Comparison of ENCODE assay signal across 29 mouse cellular contexts in genomic region chr12:54241976-54242375, GRCm38 (mm10). TPM values are rescaled to one million over a fixed set of nuclear protein-coding genes. Genes with fewer than 3 reads are reported as not detected.
A peak's percentile ranks its signal among the peaks of the same experiment; 100 is the strongest.
DNase-seq lines count a peak whose midpoint lies in the region; ATAC-seq and TF ChIP-seq lines count a peak whose summit lies in the region.
"Had no signal": no experiment of that assay in that cellular context is flagged by ENCODE, and none has a peak within 500 bp of the region (broad histone marks: within the 10 kb centered on the region; RNA-seq: fewer than 3 reads in every experiment).

No protein-coding gene starts in this region.

- intact Hi-C loops in gastrocnemius, postnatal 36 days (cut with DNase I) = no loop called here

- DNase-seq in 3134 (ENCODE audit: extremely low read depth, insufficient read length, low spot score) (peak; percentile 17), 3T3-L1 (ENCODE audit: low read depth, low spot score) (peak; percentile 59), MN1 (ENCODE audit: low spot score) (peak; percentile 9), Patski (ENCODE audit: low read depth, low spot score) (peak; percentile 79)
- no peak for DNase-seq in retina, postnatal 1 day
- DNase-seq in gastrocnemius, postnatal 36 days = no peak
- DNase-seq in thymus, postnatal 36 days = no peak
- DNase-seq: adrenal gland, postnatal 10 days; adrenal gland, postnatal 36 days; B cell, adult 2 months; cerebellum, adult 18-20 months; cerebellum, adult 9-10 months; cerebellum, postnatal 14 days; gastrocnemius, adult 2 months; gastrocnemius, postnatal 14 days; heart, adult 2 months; heart, postnatal 14 days; heart, postnatal 4 days; kidney, adult 18-20 months had no signal

- peak; percentile 94 for ATAC-seq in Patski
- no peak for ATAC-seq in intestine, embryonic 15.5 days
- ATAC-seq: CD4-positive, CD25-positive, alpha-beta regulatory T cell, adult 4 months; forebrain, embryonic 13.5 days; forebrain, embryonic 16.5 days; intestine, embryonic 16.5 days had no signal

- H3K4me2 ChIP-seq in intestine, embryonic 15.5 days (replicated peaks) = no peak overlapping the region
- H3K4me2 ChIP-seq: embryonic facial prominence, embryonic 13.5 days; forebrain, embryonic 13.5 days; heart, embryonic 13.5 days; hindbrain, embryonic 15.5 days had no signal

- POLR2A ChIA-PET in Patski (lab: Charles Lee) = no interaction called here

- CTCF ChIA-PET in Patski (lab: Charles Lee) = interaction anchor here (1.2 kb wide), 1 partner anchor 10 kb away, joined by 4 read pairs; no protein-coding TSS in a partner anchor

- 72% methylated on average over 6 of the region's 6 CpGs for whole genome bisulfite sequencing in intestine, embryonic 15.5 days

- in situ Hi-C loops in Patski (cut with MboI; ENCODE audit: low pct_unique_long_range_greater_than_20kb) = no loop called here

- no peak overlapping the region for H3K27ac ChIP-seq in intestine, embryonic 15.5 days
- H3K27ac ChIP-seq: embryonic facial prominence, embryonic 13.5 days; forebrain, embryonic 10.5 days; forebrain, embryonic 13.5 days; heart, adult 2 months; heart, embryonic 10.5 days; heart, embryonic 13.5 days; hindbrain, embryonic 15.5 days had no signal

- H3K27me3 ChIP-seq in Patski = no peaks in the 10 kb centered on the region
- no peaks in the 10 kb centered on the region for H3K27me3 ChIP-seq in intestine, embryonic 15.5 days (replicated peaks)
- H3K27me3 ChIP-seq: embryonic facial prominence, embryonic 13.5 days; forebrain, embryonic 13.5 days; heart, embryonic 13.5 days; hindbrain, embryonic 15.5 days had no signal

- H3K4me1 ChIP-seq in intestine, embryonic 15.5 days (replicated peaks) = no peaks in the 10 kb centered on the region
- H3K4me1 ChIP-seq: forebrain, embryonic 10.5 days; forebrain, embryonic 13.5 days; heart, embryonic 10.5 days; heart, embryonic 13.5 days; hindbrain, embryonic 15.5 days had no signal

- no peak for TF ChIP-seq CTCF in Patski (IDR thresholded peaks at IDR 0.05)

- no peak overlapping the region for H3K4me3 ChIP-seq in intestine, embryonic 15.5 days (replicated peaks)
- H3K4me3 ChIP-seq: embryonic facial prominence, embryonic 13.5 days; forebrain, embryonic 10.5 days; forebrain, embryonic 13.5 days; gastrocnemius, adult 2 months; heart, adult 2 months; heart, embryonic 10.5 days; heart, embryonic 13.5 days; hindbrain, embryonic 15.5 days had no signal

- no peaks in the 10 kb centered on the region for H3K9me3 ChIP-seq in intestine, embryonic 15.5 days
- H3K9me3 ChIP-seq: embryonic facial prominence, embryonic 13.5 days; forebrain, embryonic 10.5 days; forebrain, embryonic 13.5 days; heart, embryonic 10.5 days; heart, embryonic 13.5 days; hindbrain, embryonic 15.5 days had no signal

- no peak overlapping the region for H3K9ac ChIP-seq in intestine, embryonic 15.5 days
- H3K9ac ChIP-seq: embryonic facial prominence, embryonic 13.5 days; forebrain, embryonic 13.5 days; heart, embryonic 13.5 days; hindbrain, embryonic 15.5 days had no signal

- H3K36me3 ChIP-seq in intestine, embryonic 15.5 days = no peaks in the 10 kb centered on the region
- H3K36me3 ChIP-seq: embryonic facial prominence, embryonic 13.5 days; forebrain, embryonic 10.5 days; heart, embryonic 10.5 days; heart, embryonic 13.5 days; hindbrain, embryonic 15.5 days had no signal

RNA-seq across cellular contexts. Expression of gene Egln3, which starts 38.3 kb away (rescaled TPM):
- 13.0 TPM for polyA plus RNA-seq in Patski (2021)
- 10 to 100 TPM; 17.1 to 32.7 TPM for total RNA-seq in gastrocnemius, postnatal 36 days (2021)
- polyA plus RNA-seq in intestine, embryonic 15.5 days (2015; fragmentation: Nextera tagmentation; extraction: Ambion mirVana) = 54.2 and 57.9 TPM in 2 replicates

Comparison
In these comparisons a context has a peak if more than half of its experiments do, and no peak if none do; other contexts are left out.
1. DNase-seq: peak in 3134 (single experiment), 3T3-L1 (single experiment), MN1 (single experiment) and Patski (single experiment); none in retina, postnatal 1 day (single experiment), gastrocnemius, postnatal 36 days (0 of 2) and thymus, postnatal 36 days (0 of 2).